Mouse (Mus musculus): ENCODE results near the gene Rap2a. TPM values are rescaled to one million over a fixed set of nuclear protein-coding genes. Genes with fewer than 3 reads are reported as not detected.
A peak's percentile ranks its signal among the peaks of the same experiment; 100 is the strongest.

Gene Rap2a
- polyA plus RNA-seq, 1 experiment from 2014 or later: 24.1 TPM

DNA sequence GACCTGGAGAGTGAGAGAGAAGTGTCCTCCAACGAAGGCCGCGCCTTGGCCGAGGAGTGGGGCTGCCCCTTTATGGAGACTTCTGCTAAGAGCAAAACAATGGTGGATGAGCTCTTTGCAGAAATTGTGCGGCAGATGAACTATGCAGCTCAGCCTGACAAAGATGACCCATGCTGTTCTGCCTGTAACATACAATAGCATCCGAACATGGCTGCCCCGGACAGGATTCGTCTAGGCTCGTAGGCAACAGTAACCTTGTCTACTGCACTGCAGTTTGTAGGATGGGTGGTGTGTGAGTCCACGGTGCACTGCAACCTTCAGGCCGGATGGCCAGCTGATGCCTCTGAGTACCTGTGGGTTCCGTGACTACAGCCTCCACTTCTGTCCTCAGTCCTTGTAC is 25.4 kb downstream of the Rap2a start:
- no peak overlapping the region for H3K4me2 ChIP-seq
- H3K4me3 ChIP-seq: no peak overlapping the region
- H3K4me1 ChIP-seq: peaks cover 5% of the 10 kb centered on the region
- no peak for ATAC-seq (replicated peaks)
- H3K27ac ChIP-seq: no peak overlapping the region
- WGBS: 95% methylated on average over 12 of the region's 12 CpGs
- H3K27me3 ChIP-seq (replicated peaks): no peaks in the 10 kb centered on the region
- no peaks in the 10 kb centered on the region for H3K9me3 ChIP-seq
- 0 out of 2 replicates have a peak, but pooled peaks cover 5% of the 10 kb centered on the region for H3K36me3 ChIP-seq (replicated peaks)
- H3K9ac ChIP-seq: no peak overlapping the region

DNA sequence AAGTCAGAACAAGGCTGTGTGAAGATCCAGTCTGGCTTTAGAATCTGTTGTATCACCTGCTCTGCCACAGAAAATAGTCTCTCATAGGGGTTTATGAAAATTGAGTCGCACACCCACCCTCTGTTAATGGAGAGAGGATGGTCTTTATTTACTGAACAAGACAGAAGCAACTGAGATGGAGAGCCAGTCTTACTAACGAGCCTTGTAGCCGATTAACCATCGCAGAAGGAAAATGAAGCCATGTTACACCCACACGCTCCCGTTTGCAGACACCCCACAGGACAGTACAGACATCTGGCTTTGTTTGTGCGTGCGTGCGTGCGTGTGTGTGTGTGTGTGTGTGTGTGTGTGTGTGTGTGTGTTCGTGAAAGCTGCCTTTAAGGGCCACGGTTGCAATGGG is 26.2 kb downstream of the Rap2a start:
- peaks cover 5% of the 10 kb centered on the region for H3K4me1 ChIP-seq
- H3K27ac ChIP-seq: no peak overlapping the region
- no peaks in the 10 kb centered on the region for H3K27me3 ChIP-seq (replicated peaks)
- H3K4me2 ChIP-seq: no peak overlapping the region
- H3K4me3 ChIP-seq: no peak overlapping the region
- 0 out of 2 replicates have a peak, but pooled peaks cover 5% of the 10 kb centered on the region for H3K36me3 ChIP-seq (replicated peaks)
- ATAC-seq (replicated peaks): no peak
- 91% methylated on average over 12 of the region's 12 CpGs for WGBS
- no peak overlapping the region for H3K9ac ChIP-seq
- no peaks in the 10 kb centered on the region for H3K9me3 ChIP-seq

DNA sequence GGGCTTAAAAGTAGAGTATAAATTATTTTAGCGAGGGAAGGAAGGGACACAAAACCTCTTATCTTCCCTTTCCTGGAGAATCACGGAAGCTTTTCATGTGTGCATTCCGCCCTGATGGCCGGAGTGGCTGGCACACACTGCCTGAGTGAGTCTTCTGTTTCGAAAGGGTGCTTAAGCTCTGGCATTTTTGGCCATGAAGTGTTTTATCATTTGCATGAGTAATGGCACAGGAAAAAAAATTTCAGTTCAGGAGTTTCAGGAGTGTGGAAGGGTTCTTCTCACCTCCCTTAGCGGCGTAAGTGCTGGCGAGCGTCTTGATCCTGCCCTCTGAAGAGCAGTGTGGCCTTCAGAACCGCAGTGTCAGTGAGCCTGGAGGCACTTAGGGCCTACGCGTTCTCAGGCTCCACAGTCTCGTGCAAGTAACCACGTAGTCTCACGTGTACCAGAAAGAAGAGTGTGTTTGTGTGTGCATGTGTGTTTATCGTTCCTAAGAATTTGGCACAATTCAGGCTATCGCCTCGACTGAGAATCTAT is 26.8 kb downstream of the Rap2a start:
- H3K27ac ChIP-seq: no peak overlapping the region
- ATAC-seq (replicated peaks): no peak
- H3K9ac ChIP-seq: no peak overlapping the region
- no peak overlapping the region for H3K4me3 ChIP-seq
- 94% methylated on average over 18 of the region's 18 CpGs for WGBS
- H3K36me3 ChIP-seq (replicated peaks): 0 out of 2 replicates have a peak, but pooled peaks cover 5% of the 10 kb centered on the region
- H3K27me3 ChIP-seq (replicated peaks): no peaks in the 10 kb centered on the region
- no peaks in the 10 kb centered on the region for H3K9me3 ChIP-seq
- no peak overlapping the region for H3K4me2 ChIP-seq
- H3K4me1 ChIP-seq: peaks cover 5% of the 10 kb centered on the region

DNA sequence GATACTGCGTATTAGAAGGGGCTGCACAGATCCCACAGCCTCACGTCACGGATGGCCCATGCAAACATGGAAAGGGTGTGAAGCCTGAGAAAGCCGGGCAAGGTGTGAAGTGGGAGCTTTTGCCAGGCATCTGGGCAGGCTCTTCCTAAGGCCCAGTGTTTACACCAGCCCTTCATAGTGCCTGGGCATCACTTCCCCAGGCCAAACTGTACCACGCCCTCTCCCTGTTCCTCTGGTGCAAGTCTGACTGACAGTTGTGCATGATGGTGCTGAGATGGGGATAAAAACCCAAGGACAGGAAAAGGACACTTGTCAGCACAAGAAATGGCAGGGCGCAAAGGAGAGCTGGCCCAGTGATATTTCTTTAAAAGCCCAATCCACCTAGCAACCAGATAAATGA is 27.7 kb downstream of the Rap2a start:
- ATAC-seq (replicated peaks): no peak
- no peaks in the 10 kb centered on the region for H3K27me3 ChIP-seq (replicated peaks)
- H3K27ac ChIP-seq: no peak overlapping the region
- H3K4me2 ChIP-seq: no peak overlapping the region
- 96% methylated on average over 6 of the region's 6 CpGs for WGBS
- no peaks in the 10 kb centered on the region for H3K9me3 ChIP-seq
- 0 out of 2 replicates have a peak, but pooled peaks cover 5% of the 10 kb centered on the region for H3K36me3 ChIP-seq (replicated peaks)
- H3K4me3 ChIP-seq: no peak overlapping the region
- H3K4me1 ChIP-seq: peaks cover 5% of the 10 kb centered on the region
- H3K9ac ChIP-seq: no peak overlapping the region

GRCm38 (mm10) chr14:120507516-120507915 is 29.3 kb downstream of the Rap2a start:
- H3K4me2 ChIP-seq: no peak overlapping the region
- H3K4me3 ChIP-seq: no peak overlapping the region
- ATAC-seq (replicated peaks): peak; percentile 75
- H3K36me3 ChIP-seq (replicated peaks): 0 out of 2 replicates have a peak, but pooled peaks cover 5% of the 10 kb centered on the region
- H3K4me1 ChIP-seq: peaks cover 5% of the 10 kb centered on the region
- H3K9me3 ChIP-seq: no peaks in the 10 kb centered on the region
- WGBS: 31% methylated on average over 12 of the region's 12 CpGs
- no peak overlapping the region for H3K9ac ChIP-seq
- H3K27ac ChIP-seq: no peak overlapping the region
- no peaks in the 10 kb centered on the region for H3K27me3 ChIP-seq (replicated peaks)

GRCm38 (mm10) chr14:120508566-120509365 is 30.5 kb downstream of the Rap2a start:
- 90% methylated on average over 16 of the region's 16 CpGs for WGBS
- Histone ChIP-seq H3K36me3 (replicated peaks) (0 out of 2 replicates have a peak, but pooled peaks cover 2% of the 10 kb centered on the region), H3K27me3 (replicated peaks) (no peaks in the 10 kb centered on the region), H3K4me3 (no peak overlapping the region), H3K9me3 (no peaks in the 10 kb centered on the region), H3K9ac (no peak overlapping the region), H3K4me1 (peaks cover 5% of the 10 kb centered on the region), H3K4me2 (no peak overlapping the region), H3K27ac (no peak overlapping the region)
- ATAC-seq (replicated peaks): no peak

DNA sequence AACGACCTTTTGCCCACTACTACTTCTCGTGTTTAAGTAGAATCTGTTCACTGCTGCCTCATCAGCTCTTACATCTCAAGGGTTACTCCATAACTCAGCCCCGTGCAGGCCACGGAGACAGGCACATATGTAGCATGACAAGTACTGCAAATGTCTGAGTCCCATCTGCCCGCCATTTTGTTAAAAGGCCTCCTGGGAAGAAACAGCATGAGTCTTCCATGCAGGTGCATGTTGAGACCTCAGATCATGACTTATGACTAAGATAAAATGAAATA is 31.1 kb downstream of the Rap2a start:
- Histone ChIP-seq H3K27me3 (replicated peaks) (no peaks in the 10 kb centered on the region), H3K36me3 (replicated peaks) (0 out of 2 replicates have a peak, but pooled peaks cover 2% of the 10 kb centered on the region), H3K4me3 (no peak overlapping the region), H3K9ac (no peak overlapping the region), H3K4me2 (no peak overlapping the region), H3K9me3 (no peaks in the 10 kb centered on the region), H3K27ac (no peak overlapping the region), H3K4me1 (peaks cover 5% of the 10 kb centered on the region)
- no peak for ATAC-seq (replicated peaks)
- whole genome bisulfite sequencing: 87% methylated on average over 5 of the region's 5 CpGs

- Histone ChIP-seq H3K4me1 (peaks cover 5% of the 10 kb centered on the region), H3K27ac (no peak overlapping the region), H3K36me3 (replicated peaks) (no peaks in the 10 kb centered on the region), H3K4me3 (no peak overlapping the region), H3K27me3 (replicated peaks) (no peaks in the 10 kb centered on the region), H3K4me2 (no peak overlapping the region), H3K9me3 (no peaks in the 10 kb centered on the region), H3K9ac (no peak overlapping the region)
- ATAC-seq (replicated peaks): no peak
- WGBS: 83% methylated on average over 5 of the region's 5 CpGs
These were observed 33.6 kb downstream of the Rap2a start for GRCm38 (mm10) chr14:120511821-120512220.

- no peak overlapping the region for H3K4me2 ChIP-seq
- H3K9me3 ChIP-seq: no peaks in the 10 kb centered on the region
- no peak overlapping the region for H3K4me3 ChIP-seq
- H3K27me3 ChIP-seq (replicated peaks): no peaks in the 10 kb centered on the region
- no peaks in the 10 kb centered on the region for H3K36me3 ChIP-seq (replicated peaks)
- WGBS: 69% methylated on average over 4 of the region's 4 CpGs
- no peak overlapping the region for H3K9ac ChIP-seq
- H3K27ac ChIP-seq: no peak overlapping the region
- no peak for ATAC-seq (replicated peaks)
- H3K4me1 ChIP-seq: no peaks in the 10 kb centered on the region
These were observed 36.6 kb downstream of the Rap2a start for GRCm38 (mm10) chr14:120514821-120515271.

DNA sequence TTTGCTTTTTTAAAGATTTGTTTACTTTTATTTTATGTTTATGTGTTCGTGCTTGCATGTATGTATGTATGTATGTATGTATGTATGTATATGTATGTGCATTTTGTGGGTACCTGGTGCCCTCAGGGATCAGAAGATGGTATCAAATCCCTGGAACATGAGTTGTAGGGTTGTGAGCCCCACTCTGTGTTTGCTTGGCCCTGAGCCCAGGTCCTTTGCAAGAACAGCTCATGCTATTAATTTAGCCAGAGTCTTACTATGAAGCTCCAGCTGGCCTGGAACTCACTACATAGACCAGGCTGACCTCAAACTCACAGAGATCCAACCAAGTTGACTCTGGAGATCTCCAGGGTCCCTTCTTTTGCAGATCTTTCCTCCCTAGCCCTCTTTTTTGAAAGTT is 37.1 kb downstream of the Rap2a start:
- Histone ChIP-seq H3K4me2 (no peak overlapping the region), H3K36me3 (replicated peaks) (no peaks in the 10 kb centered on the region), H3K4me1 (no peaks in the 10 kb centered on the region), H3K9me3 (no peaks in the 10 kb centered on the region), H3K4me3 (no peak overlapping the region), H3K27ac (no peak overlapping the region), H3K9ac (no peak overlapping the region), H3K27me3 (replicated peaks) (no peaks in the 10 kb centered on the region)
- ATAC-seq (replicated peaks): no peak
- 87% methylated on average over 1 of the region's 1 CpGs for WGBS

DNA sequence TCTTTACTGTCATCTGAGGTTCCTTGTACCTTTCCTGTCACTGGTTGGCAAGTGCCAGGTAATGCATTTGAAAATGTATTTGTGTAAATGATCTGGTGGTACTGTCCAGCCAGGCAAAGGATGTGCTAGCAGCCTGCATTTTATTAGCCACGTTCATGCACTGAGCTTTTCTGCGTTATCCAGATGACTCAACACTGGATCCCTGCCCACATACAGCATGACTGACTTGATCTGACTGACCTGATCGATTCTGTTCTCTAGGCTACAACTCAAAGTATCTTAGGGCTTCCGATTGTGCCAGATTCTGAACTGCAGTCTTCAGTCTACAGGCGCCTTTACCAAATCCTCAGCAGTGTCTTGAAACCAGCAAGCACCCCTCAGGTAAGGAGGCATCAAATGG is 40.5 kb downstream of the Rap2a start:
- WGBS: 90% methylated on average over 5 of the region's 5 CpGs
- no peak overlapping the region for H3K4me2 ChIP-seq
- no peaks in the 10 kb centered on the region for H3K4me1 ChIP-seq
- H3K27ac ChIP-seq: no peak overlapping the region
- ATAC-seq (replicated peaks): no peak
- H3K9ac ChIP-seq: no peak overlapping the region
- no peaks in the 10 kb centered on the region for H3K27me3 ChIP-seq (replicated peaks)
- no peaks in the 10 kb centered on the region for H3K36me3 ChIP-seq (replicated peaks)
- H3K9me3 ChIP-seq: no peaks in the 10 kb centered on the region
- H3K4me3 ChIP-seq: no peak overlapping the region

- no peaks in the 10 kb centered on the region for H3K36me3 ChIP-seq (replicated peaks)
- no peak for ATAC-seq (replicated peaks)
- H3K4me3 ChIP-seq: no peak overlapping the region
- H3K27ac ChIP-seq: no peak overlapping the region
- H3K9me3 ChIP-seq: no peaks in the 10 kb centered on the region
- 94% methylated on average over 1 of the region's 1 CpGs for WGBS
- H3K4me1 ChIP-seq: no peaks in the 10 kb centered on the region
- H3K27me3 ChIP-seq (replicated peaks): no peaks in the 10 kb centered on the region
- no peak overlapping the region for H3K9ac ChIP-seq
- no peak overlapping the region for H3K4me2 ChIP-seq
These were observed 41.7 kb downstream of the Rap2a start for GRCm38 (mm10) chr14:120519921-120520320.

DNA sequence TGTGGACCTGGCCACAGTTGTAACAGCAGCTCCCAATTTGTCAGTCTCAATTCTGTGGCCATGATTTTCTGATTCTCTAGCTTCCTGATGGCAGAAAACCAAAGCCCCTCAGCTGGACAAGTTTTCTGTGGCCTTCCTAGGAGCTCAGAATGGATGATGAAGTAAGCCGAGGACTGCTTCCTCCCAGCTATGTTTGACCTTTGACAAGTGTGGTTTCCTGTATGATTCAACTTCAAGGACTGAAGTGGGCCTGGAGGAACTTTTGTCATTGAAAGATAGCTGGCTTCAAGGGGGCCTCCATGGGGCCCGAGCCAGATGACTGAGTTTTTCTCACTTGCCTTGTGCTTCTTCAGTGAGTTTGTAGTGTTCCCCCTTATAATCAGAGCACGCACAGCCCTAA is 42.6 kb downstream of the Rap2a start:
- Histone ChIP-seq H3K27ac (no peak overlapping the region), H3K36me3 (replicated peaks) (no peaks in the 10 kb centered on the region), H3K9ac (no peak overlapping the region), H3K4me2 (no peak overlapping the region), H3K9me3 (no peaks in the 10 kb centered on the region), H3K4me1 (no peaks in the 10 kb centered on the region), H3K4me3 (no peak overlapping the region), H3K27me3 (replicated peaks) (no peaks in the 10 kb centered on the region)
- ATAC-seq (replicated peaks): no peak
- 84% methylated on average over 3 of the region's 3 CpGs for WGBS

Measured in midbrain, embryonic 15.5 days (tissue).